Mouse (Mus musculus) hematopoietic multipotent progenitor cell, adult 10-12 weeks (in vitro differentiated cells): ENCODE data around the gene Adam4. TPM values are rescaled to one million over a fixed set of nuclear protein-coding genes. Genes with fewer than 3 reads are reported as not detected.

Source experiments
- polyA plus RNA-seq: library from polyadenylated mRNA; stranded (reverse); fragments of >175 nt; gene quantifications from 2 replicates; pipeline ENCODE4 v1.2.3, GENCODE M21; 2012; ENCODE audit warnings: low replicate concordance

Gene Adam4
- polyA plus RNA-seq: not detected in 2 replicates

DNA sequence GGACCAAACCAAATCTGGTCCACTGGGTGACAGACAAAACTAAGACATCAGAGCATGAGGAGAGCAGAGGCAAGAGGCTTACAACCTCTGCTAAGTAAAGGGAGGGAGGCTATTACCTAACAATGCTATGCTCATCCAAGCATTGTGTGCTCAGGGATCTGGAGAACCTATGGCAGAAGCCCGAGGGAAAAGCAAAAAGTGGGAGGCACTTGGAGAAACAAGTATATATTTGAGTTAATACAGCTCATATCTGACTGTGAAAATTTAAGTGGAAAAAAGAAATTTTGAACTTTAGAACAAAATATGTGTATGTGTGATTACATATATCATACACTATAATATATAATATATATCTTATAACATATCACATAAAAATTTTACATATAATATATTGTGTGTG lies at the start of gene Adam4:
TSS of gene Adam4 (minus strand) at position 101 of the 400 bp plus-strand sequence.

DNA sequence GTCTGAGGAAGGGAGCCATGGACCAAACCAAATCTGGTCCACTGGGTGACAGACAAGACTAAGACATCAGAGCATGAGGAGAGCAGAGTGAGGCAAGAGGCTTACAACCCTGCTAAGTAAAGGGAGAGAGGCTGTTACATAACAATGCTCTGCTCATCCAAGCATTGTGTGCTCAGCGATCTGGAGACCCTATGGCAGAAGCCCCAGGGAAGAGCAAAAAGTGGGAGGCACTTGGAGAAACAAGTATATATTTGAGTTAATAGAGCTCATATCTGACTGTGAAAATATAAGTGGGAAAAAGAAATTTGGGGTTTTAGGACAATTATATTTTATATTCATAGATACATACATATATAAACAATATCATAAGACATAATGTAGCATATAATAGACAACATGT lies 42.4 kb downstream of the Adam4 start, which contains the start of gene Gm4787:
TSS of gene Gm4787 (minus strand) at position 101 of the 400 bp plus-strand sequence.

Other genes starting within 250 kb of the Adam4 start
- gene Slc8a3, start 88.8 kb downstream of the Adam4 start, polyA plus RNA-seq: not detected in 2 replicates
- gene Gm4787, start 42.5 kb downstream of the Adam4 start, polyA plus RNA-seq: 0.09 TPM in 1 of 2 replicates, not detected in the other
- 1.6 and 59.3 TPM in 2 replicates for gene Cox16, start 63.2 kb upstream of the Adam4 start, polyA plus RNA-seq
- gene Gm20498, start 111.0 kb upstream of the Adam4 start, polyA plus RNA-seq: 0.40 and 56.9 TPM in 2 replicates
- gene Synj2bp, start 111.0 kb upstream of the Adam4 start, polyA plus RNA-seq: 5.6 and 8.6 TPM in 2 replicates
- gene Adam21, start 146.5 kb upstream of the Adam4 start, polyA plus RNA-seq: not detected in 2 replicates
- gene Med6, start 173.1 kb upstream of the Adam4 start, polyA plus RNA-seq: 0.47 and 2.7 TPM in 2 replicates
- gene Ttc9, start 209.3 kb upstream of the Adam4 start, polyA plus RNA-seq: not detected in 2 replicates